Mouse (Mus musculus) stomach, postnatal 0 days (tissue): ENCODE measurements at regions not wholly inside any gene's neighbourhood (a gene's known extent, or its start where the extent isn't known, plus 50 kb on each side); places are given as distances from the start of the nearest gene placed in this dataset.

Source experiments
- CTCF ChIP-seq: IDR thresholded peaks from 2 replicates; pipeline ENCODE4 v1.5.1; 2016; ENCODE audit warnings: antibody characterized with exemption, low read depth, mild to moderate bottlenecking, moderate library complexity
- EP300 ChIP-seq: optimal IDR thresholded peaks from 2 replicates; pipeline ENCODE3; 2016; ENCODE audit warnings: antibody characterized with exemption

- TF ChIP-seq EP300: no peak
- TF ChIP-seq CTCF: no peak
These were observed 167.2 kb upstream of the Auts2 start for GRCm38 (mm10) chr5:132710301-132710700.
